Mouse (Mus musculus): Measurements from ENCODE around the gene Nos3. TPM values are rescaled to one million over a fixed set of nuclear protein-coding genes. Genes with fewer than 3 reads are reported as not detected.

Gene Nos3
- total and polyA plus RNA-seq, 2 experiments = 1.1 to 2.9 TPM

DNA sequence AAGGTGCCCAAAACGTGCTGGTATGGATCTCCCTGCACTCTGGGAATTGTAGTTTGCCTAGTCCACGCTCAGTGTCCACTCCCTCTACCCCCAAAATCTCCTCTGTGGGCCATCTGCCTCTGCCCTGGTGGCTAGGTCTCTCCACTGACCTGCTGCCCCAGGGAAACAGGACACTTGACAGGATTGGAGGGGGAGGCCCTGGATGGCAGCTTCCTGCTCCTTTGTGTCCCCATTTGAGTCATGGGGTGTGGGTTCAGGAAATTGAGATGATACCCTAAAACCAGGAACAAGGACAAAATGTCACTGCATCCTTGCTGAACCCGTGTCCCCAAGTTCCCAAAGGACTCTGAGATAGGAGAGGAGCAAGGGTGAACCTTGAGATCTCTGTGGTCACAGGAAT is 549 bp upstream of the Nos3 start:
- TF ChIP-seq CTCF (IDR thresholded peaks at IDR 0.05; ENCODE audit: low read depth, low read length) (no peak), POLR2A (IDR thresholded peaks at IDR 0.05; ENCODE audit: extremely low read depth, insufficient read depth, low read length) (no peak)
- 62% methylated on average over 3 of the region's 3 CpGs for WGBS
- H3K27me3 ChIP-seq (ENCODE audit: control insufficient read depth, insufficient read depth, low read length) = no peaks in the 10 kb centered on the region
- H3K9ac ChIP-seq (ENCODE audit: low read depth, low read length) = no peak overlapping the region
- no peaks in the 10 kb centered on the region for H3K36me3 ChIP-seq (ENCODE audit: control insufficient read depth, insufficient read depth, low read length)
- H3K79me2 ChIP-seq (ENCODE audit: control insufficient read depth, insufficient read depth, low read length) = no peaks in the 10 kb centered on the region
- no peaks in the 10 kb centered on the region for H3K4me1 ChIP-seq (ENCODE audit: control insufficient read depth, insufficient read depth, low read length)
- DNase-seq (ENCODE audit: extremely low read depth, low read depth, low spot score) = no peak
- H3K27ac ChIP-seq (replicated peaks; ENCODE audit: insufficient read depth, low read depth, low read length) = peak overlapping the region; percentile 10; the same call in 1 of the 2 replicates
- H3K4me3 ChIP-seq (ENCODE audit: insufficient read depth, low read depth, low read length) = no peak overlapping the region

DNA sequence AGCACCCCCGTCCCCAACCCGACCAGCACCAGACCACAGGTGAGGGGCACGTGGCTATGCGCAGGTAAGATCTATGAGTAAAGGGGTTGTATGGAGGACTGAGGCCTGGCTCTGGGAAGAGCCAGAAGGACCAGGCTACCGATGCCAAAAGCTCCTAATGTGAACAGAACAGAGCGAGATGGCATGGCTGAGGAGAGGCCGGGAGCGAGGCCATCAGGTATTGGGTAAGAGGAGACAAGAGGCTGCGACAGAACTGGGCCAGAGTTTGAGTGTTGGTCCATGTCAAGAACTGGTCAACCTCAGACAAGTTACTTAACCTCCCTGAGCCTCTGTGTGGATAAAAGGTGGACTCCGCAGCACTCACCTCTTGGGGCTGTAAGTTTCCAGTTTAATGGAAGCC is 353 bp downstream of the Nos3 start:
- no peak for DNase-seq (ENCODE audit: extremely low read depth, low read depth, low spot score)
- no peaks in the 10 kb centered on the region for H3K27me3 ChIP-seq (ENCODE audit: control insufficient read depth, insufficient read depth, low read length)
- no peak for TF ChIP-seq POLR2A (IDR thresholded peaks at IDR 0.05; ENCODE audit: extremely low read depth, insufficient read depth, low read length)
- TF ChIP-seq CTCF (IDR thresholded peaks at IDR 0.05; ENCODE audit: low read depth, low read length) = no peak
- H3K4me1 ChIP-seq (ENCODE audit: control insufficient read depth, insufficient read depth, low read length) = no peaks in the 10 kb centered on the region
- H3K79me2 ChIP-seq (ENCODE audit: control insufficient read depth, insufficient read depth, low read length) = no peaks in the 10 kb centered on the region
- peak overlapping the region; percentile 56 for H3K9ac ChIP-seq (ENCODE audit: low read depth, low read length)
- H3K36me3 ChIP-seq (ENCODE audit: control insufficient read depth, insufficient read depth, low read length) = no peaks in the 10 kb centered on the region
- 82% methylated on average over 10 of the region's 10 CpGs for WGBS
- peak overlapping the region; percentile 55 for H3K27ac ChIP-seq (replicated peaks; ENCODE audit: insufficient read depth, low read depth, low read length)
- peak overlapping the region; percentile 60 for H3K4me3 ChIP-seq (ENCODE audit: insufficient read depth, low read depth, low read length)

DNA sequence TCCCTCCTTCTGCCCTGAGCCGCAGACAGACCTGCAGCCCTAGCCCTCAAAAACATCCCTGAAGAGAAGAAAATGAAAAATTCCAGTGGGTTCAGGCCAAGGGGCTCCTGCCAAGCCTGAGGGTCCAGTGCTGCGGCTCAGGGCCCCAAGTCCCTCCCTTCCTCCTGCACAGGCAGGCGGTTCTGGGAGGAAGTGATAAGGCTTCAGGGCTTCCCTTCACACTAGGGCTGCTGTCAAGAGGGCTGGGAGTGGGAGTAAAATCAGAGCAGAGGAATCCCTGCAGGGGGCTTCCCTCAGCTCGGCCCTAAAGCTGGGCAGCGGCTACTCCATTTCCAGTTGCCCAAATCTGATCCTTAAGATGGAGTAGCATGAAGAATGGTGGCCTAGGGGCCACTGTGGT is 918 bp downstream of the Nos3 start:
- no peak overlapping the region for H3K9ac ChIP-seq (ENCODE audit: low read depth, low read length)
- no peaks in the 10 kb centered on the region for H3K27me3 ChIP-seq (ENCODE audit: control insufficient read depth, insufficient read depth, low read length)
- no peak for TF ChIP-seq POLR2A (IDR thresholded peaks at IDR 0.05; ENCODE audit: extremely low read depth, insufficient read depth, low read length)
- no peak for TF ChIP-seq CTCF (IDR thresholded peaks at IDR 0.05; ENCODE audit: low read depth, low read length)
- WGBS = 48% methylated on average over 5 of the region's 5 CpGs
- H3K4me3 ChIP-seq (ENCODE audit: insufficient read depth, low read depth, low read length) = peak overlapping the region; percentile 60
- no peaks in the 10 kb centered on the region for H3K79me2 ChIP-seq (ENCODE audit: control insufficient read depth, insufficient read depth, low read length)
- H3K36me3 ChIP-seq (ENCODE audit: control insufficient read depth, insufficient read depth, low read length) = no peaks in the 10 kb centered on the region
- peak overlapping the region; percentile 55 for H3K27ac ChIP-seq (replicated peaks; ENCODE audit: insufficient read depth, low read depth, low read length)
- DNase-seq (ENCODE audit: extremely low read depth, low read depth, low spot score) = no peak
- H3K4me1 ChIP-seq (ENCODE audit: control insufficient read depth, insufficient read depth, low read length) = no peaks in the 10 kb centered on the region

DNA sequence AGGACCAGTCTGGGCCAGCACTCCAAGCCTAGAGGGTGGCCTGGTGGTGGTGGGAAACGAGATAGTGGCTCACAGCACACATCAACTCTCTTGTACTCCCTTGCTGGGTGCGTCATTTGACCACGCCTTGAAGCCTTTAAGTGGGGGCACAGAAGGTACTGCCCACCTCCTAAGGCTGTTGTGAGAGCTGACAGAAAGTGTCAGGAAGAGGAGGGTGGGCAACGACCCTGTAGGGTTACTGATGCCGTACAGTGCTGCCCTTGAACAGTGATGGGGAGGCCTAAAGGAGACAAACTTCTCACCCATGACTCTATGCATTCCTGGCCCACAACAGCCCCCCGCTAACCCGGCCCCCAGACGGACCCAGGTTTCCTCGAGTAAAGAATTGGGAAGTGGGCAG is 1.8 kb downstream of the Nos3 start:
- no peak overlapping the region for H3K4me3 ChIP-seq (ENCODE audit: insufficient read depth, low read depth, low read length)
- H3K4me1 ChIP-seq (ENCODE audit: control insufficient read depth, insufficient read depth, low read length) = no peaks in the 10 kb centered on the region
- no peak overlapping the region for H3K9ac ChIP-seq (ENCODE audit: low read depth, low read length)
- H3K79me2 ChIP-seq (ENCODE audit: control insufficient read depth, insufficient read depth, low read length) = no peaks in the 10 kb centered on the region
- no peaks in the 10 kb centered on the region for H3K27me3 ChIP-seq (ENCODE audit: control insufficient read depth, insufficient read depth, low read length)
- no peaks in the 10 kb centered on the region for H3K36me3 ChIP-seq (ENCODE audit: control insufficient read depth, insufficient read depth, low read length)
- DNase-seq (ENCODE audit: extremely low read depth, low read depth, low spot score) = no peak
- no peak overlapping the region for H3K27ac ChIP-seq (replicated peaks; ENCODE audit: insufficient read depth, low read depth, low read length)
- 84% methylated on average over 9 of the region's 9 CpGs for WGBS
- no peak for TF ChIP-seq CTCF (IDR thresholded peaks at IDR 0.05; ENCODE audit: low read depth, low read length)
- TF ChIP-seq POLR2A (IDR thresholded peaks at IDR 0.05; ENCODE audit: extremely low read depth, insufficient read depth, low read length) = no peak

DNA sequence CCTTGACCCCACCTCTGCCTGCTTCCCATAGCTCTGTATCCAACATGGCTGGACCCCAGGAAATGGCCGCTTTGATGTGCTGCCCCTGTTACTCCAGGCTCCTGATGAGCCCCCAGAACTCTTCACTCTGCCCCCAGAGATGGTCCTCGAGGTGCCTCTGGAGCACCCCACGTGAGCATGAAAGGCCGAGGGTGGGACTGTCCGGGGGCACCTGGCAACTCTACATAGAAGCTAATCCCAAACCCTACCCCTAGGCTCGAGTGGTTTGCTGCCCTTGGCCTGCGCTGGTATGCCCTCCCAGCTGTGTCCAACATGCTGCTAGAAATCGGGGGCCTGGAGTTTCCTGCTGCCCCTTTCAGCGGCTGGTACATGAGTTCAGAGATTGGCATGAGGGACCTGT is 5.2 kb downstream of the Nos3 start:
- no peak for TF ChIP-seq POLR2A (IDR thresholded peaks at IDR 0.05; ENCODE audit: extremely low read depth, insufficient read depth, low read length)
- no peak for TF ChIP-seq CTCF (IDR thresholded peaks at IDR 0.05; ENCODE audit: low read depth, low read length)
- no peak for DNase-seq (ENCODE audit: extremely low read depth, low read depth, low spot score)
- Histone ChIP-seq H3K27me3 (ENCODE audit: control insufficient read depth, insufficient read depth, low read length) (no peaks in the 10 kb centered on the region), H3K36me3 (ENCODE audit: control insufficient read depth, insufficient read depth, low read length) (no peaks in the 10 kb centered on the region), H3K4me3 (ENCODE audit: insufficient read depth, low read depth, low read length) (no peak overlapping the region), H3K4me1 (ENCODE audit: control insufficient read depth, insufficient read depth, low read length) (no peaks in the 10 kb centered on the region), H3K27ac (replicated peaks; ENCODE audit: insufficient read depth, low read depth, low read length) (no peak overlapping the region), H3K79me2 (ENCODE audit: control insufficient read depth, insufficient read depth, low read length) (no peaks in the 10 kb centered on the region), H3K9ac (ENCODE audit: low read depth, low read length) (no peak overlapping the region)
- WGBS = 88% methylated on average over 9 of the region's 9 CpGs

DNA sequence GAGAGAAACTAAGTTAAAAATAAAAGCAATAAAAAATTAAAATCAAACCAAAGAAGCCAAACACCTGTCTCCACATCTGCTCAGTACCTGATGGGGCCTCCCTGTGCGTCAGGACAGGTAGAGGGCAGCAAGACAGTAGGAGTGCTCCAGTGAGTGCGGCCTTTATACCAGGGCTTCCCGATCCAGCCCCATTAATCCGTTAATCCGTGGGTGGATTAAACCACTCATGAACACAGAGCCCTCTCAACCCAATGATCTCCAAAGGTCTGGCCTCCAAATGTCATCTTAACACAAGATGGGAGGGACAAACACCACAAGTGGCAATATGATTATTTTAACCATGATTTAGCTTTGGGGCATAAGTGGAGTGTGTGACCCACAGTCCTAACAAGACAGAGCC is 9.2 kb downstream of the Nos3 start:
- no peak for DNase-seq (ENCODE audit: extremely low read depth, low read depth, low spot score)

More for the DNA sequence above, 9.2 kb downstream of the Nos3 start:
- no peak overlapping the region for H3K27ac ChIP-seq (replicated peaks; ENCODE audit: insufficient read depth, low read depth, low read length)
- H3K9ac ChIP-seq (ENCODE audit: low read depth, low read length) = no peak overlapping the region
- no peak for TF ChIP-seq POLR2A (IDR thresholded peaks at IDR 0.05; ENCODE audit: extremely low read depth, insufficient read depth, low read length)
- no peak for TF ChIP-seq CTCF (IDR thresholded peaks at IDR 0.05; ENCODE audit: low read depth, low read length)
- WGBS = 86% methylated on average over 5 of the region's 5 CpGs
- no peaks in the 10 kb centered on the region for H3K4me1 ChIP-seq (ENCODE audit: control insufficient read depth, insufficient read depth, low read length)
- H3K79me2 ChIP-seq (ENCODE audit: control insufficient read depth, insufficient read depth, low read length) = no peaks in the 10 kb centered on the region
- no peaks in the 10 kb centered on the region for H3K27me3 ChIP-seq (ENCODE audit: control insufficient read depth, insufficient read depth, low read length)
- no peak overlapping the region for H3K4me3 ChIP-seq (ENCODE audit: insufficient read depth, low read depth, low read length)
- no peaks in the 10 kb centered on the region for H3K36me3 ChIP-seq (ENCODE audit: control insufficient read depth, insufficient read depth, low read length)
